Mouse (Mus musculus) G1E (cell line): ENCODE measurements at regions not wholly inside any gene's neighbourhood (a gene's known extent, or its start where the extent isn't known, plus 50 kb on each side); places are given as distances from the start of the nearest gene placed in this dataset.

Source experiments
- ATAC-seq: 2 replicates; pipeline ENCODE4 v1.8.0; 2016; ENCODE audit warnings: mild to moderate bottlenecking; ENCODE audit not compliant: insufficient number of reproducible peaks, poor library complexity, low FRiP score, severe bottlenecking; ENCODE audit errors: extremely low read depth
- DNase-seq: peaks from one replicate; pipeline ENCODE4 v3.0.0; 2012; ENCODE audit warnings: low spot score
- H3K27me3 ChIP-seq: 2 replicates; pipeline ENCODE4 v1.6.1; 2012; ENCODE audit warnings: mild to moderate bottlenecking, low read length, inconsistent platforms; ENCODE audit not compliant: insufficient read depth
- H3K36me3 ChIP-seq: replicated peaks from 2 replicates; pipeline ENCODE3; 2012; ENCODE audit warnings: mild to moderate bottlenecking, inconsistent platforms
- H3K4me1 ChIP-seq: 2 replicates; pipeline ENCODE4 v1.6.1; 2012; ENCODE audit warnings: low read depth, low read length, inconsistent platforms, mixed read lengths; ENCODE audit not compliant: insufficient read depth
- H3K4me3 ChIP-seq: 2 replicates; pipeline ENCODE4 v1.5.1; 2012; ENCODE audit warnings: low read depth, mild to moderate bottlenecking, inconsistent platforms, low read length, moderate library complexity, mixed read lengths
- H3K9me3 ChIP-seq: replicated peaks from 2 replicates; pipeline ENCODE4 v1.6.1; 2012; ENCODE audit warnings: inconsistent platforms
- CTCF ChIP-seq: IDR thresholded peaks from 2 replicates; pipeline ENCODE4 v1.5.1; 2012; ENCODE audit warnings: low read depth, low read length, inconsistent platforms, mixed read lengths
- GATA1 ChIP-seq: IDR thresholded peaks from 2 replicates; pipeline ENCODE4 v1.6.1; 2012; ENCODE audit warnings: borderline replicate concordance, low read length, inconsistent platforms, mixed read lengths
- GATA2 ChIP-seq: IDR thresholded peaks from 2 replicates; pipeline ENCODE4 v1.6.1; 2012; ENCODE audit warnings: low read depth, low read length, inconsistent platforms, borderline replicate concordance
- POLR2AphosphoS5 ChIP-seq: IDR thresholded peaks from 2 replicates; pipeline ENCODE4 v1.6.1; 2012; ENCODE audit warnings: low read depth, low read length, inconsistent platforms; ENCODE audit not compliant: insufficient replicate concordance
- TAL1 ChIP-seq: conservative IDR thresholded peaks from 2 replicates; pipeline ENCODE4 v1.6.1; 2012; ENCODE audit warnings: low read depth, low read length, inconsistent platforms, mixed read lengths

DNA sequence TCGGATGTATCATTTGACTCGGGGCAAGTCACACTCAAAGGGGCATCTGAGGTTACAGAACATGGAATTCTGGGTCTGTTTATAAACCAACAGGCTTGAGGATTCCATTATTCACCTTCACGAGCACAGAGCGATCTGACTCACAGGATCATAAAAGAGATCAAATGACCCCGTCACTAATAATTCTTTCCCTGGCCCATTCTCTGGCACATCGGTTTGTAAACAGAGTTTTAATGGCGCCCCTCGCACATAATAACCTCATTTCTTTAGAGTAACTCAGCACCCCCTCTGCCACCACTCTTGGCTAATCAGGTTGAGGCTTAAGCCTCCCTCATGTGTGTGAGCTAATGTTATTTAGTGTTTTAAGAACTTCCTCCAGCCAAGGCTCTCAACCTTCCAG is 183.3 kb upstream of the Tbx3 start:
- no peaks in the 10 kb centered on the region for H3K4me1 ChIP-seq
- H3K4me3 ChIP-seq = no peak overlapping the region
- H3K36me3 ChIP-seq = no peaks in the 10 kb centered on the region
- peaks cover 77% of the 10 kb centered on the region for H3K9me3 ChIP-seq
- TF ChIP-seq POLR2AphosphoS5 (no peak), TAL1 (no peak), GATA1 (no peak), GATA2 (no peak), CTCF (no peak)
- DNase-seq = no peak
- no peaks in the 10 kb centered on the region for H3K27me3 ChIP-seq
- ATAC-seq = no peak

DNA sequence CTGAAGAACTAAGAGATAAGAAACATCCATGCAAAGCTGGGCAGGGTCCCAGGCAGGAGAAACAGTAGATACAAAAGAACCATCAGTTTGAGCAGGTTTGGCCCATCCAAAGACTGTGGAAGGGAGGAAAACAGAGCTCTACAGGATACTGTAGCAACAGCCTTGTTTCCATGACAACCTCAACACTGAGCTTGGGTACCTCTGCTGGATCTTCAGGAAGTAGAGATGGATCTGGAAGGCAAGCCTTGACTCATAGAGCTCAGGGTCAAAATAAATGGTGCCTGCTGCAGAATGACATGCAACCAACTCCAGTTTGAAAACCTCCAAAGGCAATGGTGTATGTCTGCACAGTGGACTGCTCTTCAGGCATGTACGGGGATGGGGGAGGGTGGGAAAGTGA is 173.0 kb upstream of the Tbx3 start:
- Histone ChIP-seq H3K4me3 (no peak overlapping the region), H3K27me3 (no peaks in the 10 kb centered on the region), H3K36me3 (no peaks in the 10 kb centered on the region), H3K4me1 (no peaks in the 10 kb centered on the region), H3K9me3 (peaks cover 50% of the 10 kb centered on the region)
- no peak for TF ChIP-seq GATA1
- no peak for TF ChIP-seq TAL1
- no peak for TF ChIP-seq POLR2AphosphoS5
- no peak for TF ChIP-seq CTCF
- TF ChIP-seq GATA2 = no peak
- ATAC-seq (no peak), DNase-seq (no peak)

DNA sequence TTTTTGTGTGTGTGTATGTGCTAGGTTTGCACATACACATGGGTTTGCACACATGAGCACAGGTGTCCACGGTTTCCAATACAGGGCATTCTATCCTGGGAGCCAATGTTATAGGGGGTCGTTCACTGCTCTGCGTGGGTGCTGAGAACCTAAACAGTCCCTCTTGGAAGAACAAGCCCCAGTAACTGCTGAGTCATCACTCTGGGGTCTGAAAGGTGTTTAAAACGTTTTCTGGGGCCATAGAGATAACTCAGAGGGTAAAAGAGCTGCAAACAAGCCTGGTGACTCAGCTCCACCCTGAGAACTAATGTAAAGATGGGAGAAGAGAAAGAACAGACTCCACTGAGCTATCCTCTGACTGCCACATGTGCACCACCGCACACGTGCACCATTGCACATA is 172.0 kb upstream of the Tbx3 start:
- Histone ChIP-seq H3K36me3 (no peaks in the 10 kb centered on the region), H3K9me3 (peaks cover 57% of the 10 kb centered on the region), H3K4me3 (no peak overlapping the region), H3K27me3 (no peaks in the 10 kb centered on the region), H3K4me1 (no peaks in the 10 kb centered on the region)
- DNase-seq = no peak
- TF ChIP-seq TAL1 = no peak
- no peak for TF ChIP-seq CTCF
- TF ChIP-seq POLR2AphosphoS5 = no peak
- no peak for TF ChIP-seq GATA2
- no peak for TF ChIP-seq GATA1
- no peak for ATAC-seq

GRCm38 (mm10) chr5:119507709-119508108 is 162.8 kb upstream of the Tbx3 start:
- no peak for DNase-seq
- Histone ChIP-seq H3K27me3 (no peaks in the 10 kb centered on the region), H3K4me3 (no peak overlapping the region), H3K4me1 (no peaks in the 10 kb centered on the region), H3K36me3 (no peaks in the 10 kb centered on the region), H3K9me3 (peaks cover 75% of the 10 kb centered on the region)
- no peak for ATAC-seq
- TF ChIP-seq CTCF = no peak
- no peak for TF ChIP-seq GATA1
- TF ChIP-seq GATA2 = no peak
- no peak for TF ChIP-seq TAL1
- no peak for TF ChIP-seq POLR2AphosphoS5

- no peak overlapping the region for H3K4me3 ChIP-seq
- no peak for ATAC-seq
- TF ChIP-seq GATA2 = no peak
- TF ChIP-seq TAL1 = no peak
- no peak for TF ChIP-seq CTCF
- TF ChIP-seq GATA1 = no peak
- no peak for TF ChIP-seq POLR2AphosphoS5
- peaks cover 85% of the 10 kb centered on the region for H3K9me3 ChIP-seq
- no peaks in the 10 kb centered on the region for H3K4me1 ChIP-seq
- no peaks in the 10 kb centered on the region for H3K27me3 ChIP-seq
- DNase-seq = no peak
- no peaks in the 10 kb centered on the region for H3K36me3 ChIP-seq
Measured at GRCm38 (mm10) chr5:119518506-119519252, 151.8 kb upstream of the Tbx3 start.

DNA sequence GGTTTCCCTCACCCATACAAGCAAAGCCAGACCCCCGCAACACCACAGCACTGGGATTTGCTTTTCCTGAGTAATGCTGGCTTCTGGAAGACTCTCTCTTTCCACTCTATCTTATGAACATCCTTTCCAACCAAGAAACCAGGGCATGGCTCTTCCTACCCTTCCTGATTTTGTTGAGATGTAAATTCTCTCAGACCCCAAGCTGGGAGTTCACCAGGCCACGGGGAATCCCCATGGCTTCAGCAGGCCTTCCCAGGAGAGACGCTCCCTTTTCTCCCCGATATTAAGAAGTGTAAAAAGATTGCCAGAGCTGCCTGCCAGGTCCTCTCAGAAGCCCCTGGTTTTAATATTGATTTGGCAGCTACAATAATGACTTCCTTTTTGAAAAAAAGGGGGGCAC is 146.3 kb upstream of the Tbx3 start:
- peaks cover 81% of the 10 kb centered on the region for H3K9me3 ChIP-seq
- no peak for ATAC-seq
- DNase-seq = no peak
- no peaks in the 10 kb centered on the region for H3K4me1 ChIP-seq
- no peaks in the 10 kb centered on the region for H3K27me3 ChIP-seq
- no peak overlapping the region for H3K4me3 ChIP-seq
- H3K36me3 ChIP-seq = no peaks in the 10 kb centered on the region
- TF ChIP-seq GATA1 = no peak
- no peak for TF ChIP-seq CTCF
- TF ChIP-seq TAL1 = no peak
- no peak for TF ChIP-seq POLR2AphosphoS5
- no peak for TF ChIP-seq GATA2

- no peaks in the 10 kb centered on the region for H3K4me1 ChIP-seq
- ATAC-seq (no peak), DNase-seq (no peak)
- H3K4me3 ChIP-seq = no peak overlapping the region
- no peaks in the 10 kb centered on the region for H3K36me3 ChIP-seq
- H3K9me3 ChIP-seq = peaks cover 82% of the 10 kb centered on the region
- no peak for TF ChIP-seq TAL1
- TF ChIP-seq CTCF = no peak
- no peaks in the 10 kb centered on the region for H3K27me3 ChIP-seq
Measured at GRCm38 (mm10) chr5:119525960-119526359, 144.5 kb upstream of the Tbx3 start.
